Mouse (Mus musculus) MEL (cell line): ENCODE data around the gene Eid3. TPM values are rescaled to one million over a fixed set of nuclear protein-coding genes. Genes with fewer than 3 reads are reported as not detected.

Experiments
- DNase-seq: peaks from one replicate; pipeline ENCODE4 v3.0.0; 2011; ENCODE audit warnings: low read depth, low spot score
- H3K27ac ChIP-seq: 2 replicates; pipeline ENCODE4 v1.5.1; 2012; ENCODE audit warnings: low read depth, mild to moderate bottlenecking, control low read depth, low read length, moderate library complexity; ENCODE audit not compliant: control insufficient read depth
- H3K27me3 ChIP-seq, 2 experiments: fragments of 150-350 bp in 1 of 2; sonication (generic) in 1 of 2; 2 replicates each; pipeline ENCODE4 v1.6.1; 2012; ENCODE audit warnings: low read length in 2 of 2, mild to moderate bottlenecking in 2 of 2, improper control_type of control experiment in 1 of 2, moderate library complexity in 1 of 2; ENCODE audit not compliant: insufficient read depth in 2 of 2, control insufficient read depth in 1 of 2
- H3K36me3 ChIP-seq, 2 experiments: 2 replicates each; pipeline ENCODE4 v1.6.1; 2012 to 2014; ENCODE audit warnings: low read length in 2 of 2, improper control_type of control experiment in 1 of 2, inconsistent platforms in 1 of 2, mild to moderate bottlenecking in 1 of 2; ENCODE audit not compliant: insufficient read depth in 2 of 2, control insufficient read depth in 1 of 2
- H3K4me1 ChIP-seq, 2 experiments: fragments of 150-350 bp in 1 of 2; sonication (generic) in 1 of 2; 2 replicates each; pipeline ENCODE4 v1.6.1; 2012; ENCODE audit warnings: low read length in 2 of 2, improper control_type of control experiment in 1 of 2, mild to moderate bottlenecking in 1 of 2; ENCODE audit not compliant: insufficient read depth in 2 of 2, control insufficient read depth in 1 of 2
- H3K4me3 ChIP-seq, 2 experiments: fragments of 150-350 bp in 1 of 2; sonication (generic) in 1 of 2; 2 replicates each; pipeline ENCODE4 v1.5.1; 2012; ENCODE audit warnings: low read depth in 2 of 2, low read length in 2 of 2, mild to moderate bottlenecking in 2 of 2, moderate library complexity in 2 of 2, control low read depth in 1 of 2, improper control_type of control experiment in 1 of 2; ENCODE audit not compliant: control insufficient read depth in 1 of 2, insufficient read depth in 1 of 2
- H3K79me2 ChIP-seq: 2 replicates; pipeline ENCODE4 v1.6.1; 2012; ENCODE audit warnings: mild to moderate bottlenecking, low read length, moderate library complexity; ENCODE audit not compliant: control insufficient read depth, poor library complexity, insufficient read depth
- H3K9ac ChIP-seq: 2 replicates; pipeline ENCODE4 v1.6.1; 2012; ENCODE audit warnings: low read depth, mild to moderate bottlenecking, control low read depth, low read length, moderate library complexity; ENCODE audit not compliant: control insufficient read depth, poor library complexity, severe bottlenecking
- H3K9me3 ChIP-seq: fragments of 150-350 bp; sonication (generic); replicated peaks from 2 replicates; pipeline ENCODE4 v1.6.1; 2012; ENCODE audit warnings: mild to moderate bottlenecking, low read length, improper control_type of control experiment, moderate library complexity; ENCODE audit not compliant: insufficient read depth
- CHD1 ChIP-seq: IDR thresholded peaks from 2 replicates; pipeline ENCODE4 v1.6.1; 2012; ENCODE audit warnings: low read depth, mild to moderate bottlenecking, inconsistent platforms, low read length, improper control_type of control experiment
- ELF1 ChIP-seq: IDR thresholded peaks from 2 replicates; pipeline ENCODE4 v1.6.1; 2014; ENCODE audit warnings: low read depth, mild to moderate bottlenecking, inconsistent platforms, low read length, improper control_type of control experiment, moderate library complexity
- GABPA ChIP-seq: IDR thresholded peaks from 2 replicates; pipeline ENCODE4 v1.6.1; 2012; ENCODE audit warnings: low read depth, mild to moderate bottlenecking, inconsistent platforms, low read length, improper control_type of control experiment, moderate library complexity
- MAFK ChIP-seq: IDR thresholded peaks from 2 replicates; pipeline ENCODE4 v1.6.1; 2011; ENCODE audit warnings: low read depth, mild to moderate bottlenecking, low read length, improper control_type of control experiment, borderline replicate concordance
- MAX ChIP-seq: IDR thresholded peaks from 2 replicates; pipeline ENCODE4 v1.6.1; 2011; ENCODE audit warnings: low read length, improper control_type of control experiment
- MYC ChIP-seq: IDR thresholded peaks from 2 replicates; pipeline ENCODE4 v1.6.1; 2011; ENCODE audit warnings: low read depth, mild to moderate bottlenecking, low read length, improper control_type of control experiment, moderate library complexity
- NRF1 ChIP-seq: IDR thresholded peaks from 2 replicates; pipeline ENCODE4 v1.6.1; 2014; ENCODE audit warnings: low read depth, mild to moderate bottlenecking, inconsistent platforms, low read length, improper control_type of control experiment, moderate library complexity; ENCODE audit not compliant: poor library complexity, insufficient read depth, severe bottlenecking
- POLR2A ChIP-seq, 2 experiments: IDR thresholded peaks; 2 replicates each; pipeline ENCODE4 v1.6.1; 2011 to 2012; ENCODE audit warnings: low read length in 2 of 2, mild to moderate bottlenecking in 2 of 2, control low read depth in 1 of 2, improper control_type of control experiment in 1 of 2, low read depth in 1 of 2, moderate library complexity in 1 of 2; ENCODE audit not compliant: control insufficient read depth in 1 of 2, insufficient read depth in 1 of 2, poor library complexity in 1 of 2
- POLR2AphosphoS5 ChIP-seq: IDR thresholded peaks from 2 replicates; pipeline ENCODE4 v1.6.1; 2012; ENCODE audit warnings: low read depth, borderline replicate concordance, mild to moderate bottlenecking, inconsistent platforms, low read length, moderate library complexity, mixed read lengths
- RCOR1 ChIP-seq: IDR thresholded peaks from 2 replicates; pipeline ENCODE4 v1.6.1; 2012; ENCODE audit warnings: low read depth, mild to moderate bottlenecking, inconsistent platforms, low read length, improper control_type of control experiment
- SIN3A ChIP-seq: IDR thresholded peaks from 2 replicates; pipeline ENCODE4 v1.6.1; 2012; ENCODE audit warnings: low read length, improper control_type of control experiment, inconsistent platforms
- USF2 ChIP-seq, 2 experiments: IDR thresholded peaks; 2 replicates each; pipeline ENCODE4 v1.6.1; 2011 to 2012; ENCODE audit warnings: improper control_type of control experiment in 2 of 2, low read length in 2 of 2, borderline replicate concordance in 1 of 2, inconsistent platforms in 1 of 2, low read depth in 1 of 2, mild to moderate bottlenecking in 1 of 2; ENCODE audit not compliant: insufficient read depth in 1 of 2
- ZC3H11A ChIP-seq: IDR thresholded peaks from 2 replicates; pipeline ENCODE4 v1.6.1; 2012; ENCODE audit warnings: low read depth, mild to moderate bottlenecking, inconsistent platforms, low read length, improper control_type of control experiment
- ZKSCAN1 ChIP-seq: IDR thresholded peaks from 2 replicates; pipeline ENCODE4 v1.6.1; 2012; ENCODE audit warnings: low read depth, mild to moderate bottlenecking, inconsistent platforms, low read length, improper control_type of control experiment, moderate library complexity
- polyA plus RNA-seq, 2 experiments: library from polyadenylated mRNA; stranded (reverse) in 1 of 2; unstranded in 1 of 2; fragments of >175 nt in 1 of 2; fragments of >200 nt in 1 of 2; gene quantifications; 2 replicates each; pipeline versions ENCODE4 v1.2.1 to v1.2.4; 2012; ENCODE audit warnings: low replicate concordance in 2 of 2, low read depth in 1 of 2; ENCODE audit not compliant: insufficient read length in 2 of 2, insufficient read depth in 1 of 2, missing spikeins in 1 of 2
- total RNA-seq: library from RNA; depleted of rRNA; stranded (reverse); fragments of 300-350 nt; gene quantifications from 2 replicates; pipeline ENCODE4 v1.2.3, GENCODE M21; 2012

The Eid3 gene
- total and polyA plus RNA-seq, 3 experiments = 1.2 to 1.3 TPM; not detected in 1

GRCm38 (mm10) chr10:82890936-82891335 lies 24.5 kb downstream of the Eid3 start:
- H3K9me3 ChIP-seq = no peaks in the 10 kb centered on the region
- H3K27ac ChIP-seq = no peak overlapping the region
- DNase-seq = no peak
- H3K9ac ChIP-seq = no peak overlapping the region
- H3K4me3 ChIP-seq = no peak overlapping the region
- peaks cover 21 to 33% of the 10 kb centered on the region in 2 experiments for H3K36me3 ChIP-seq
- peaks cover 0 to 11% of the 10 kb centered on the region in 2 experiments; a peak in 2 of 4 replicates for H3K4me1 ChIP-seq
- no peaks in the 10 kb centered on the region for H3K27me3 ChIP-seq
- no peak for TF ChIP-seq SIN3A
- TF ChIP-seq MAX = no peak
- TF ChIP-seq USF2 (IDR thresholded peaks at IDR 0.05; ENCODE audit: borderline replicate concordance in 1 of 2, insufficient read depth in 1 of 2, low read depth in 1 of 2, low read length in 2 of 2) = no peak
- no peak for TF ChIP-seq CHD1
- TF ChIP-seq NRF1 = no peak
- TF ChIP-seq POLR2AphosphoS5 = no peak
- H3K79me2 ChIP-seq = no peaks in the 10 kb centered on the region

- Histone ChIP-seq H3K79me2 (no peaks in the 10 kb centered on the region), H3K9ac (no peak overlapping the region), H3K36me3 (peaks cover 21 to 30% of the 10 kb centered on the region in 2 experiments), H3K27me3 (no peaks in the 10 kb centered on the region), H3K27ac (no peak overlapping the region), H3K4me3 (no peak overlapping the region), H3K4me1 (peaks cover 0 to 11% of the 10 kb centered on the region in 2 experiments; a peak in 2 of 4 replicates), H3K9me3 (no peaks in the 10 kb centered on the region)
- no peak for DNase-seq
- TF ChIP-seq ELF1 = no peak
- TF ChIP-seq CHD1 = no peak
- TF ChIP-seq GABPA = no peak
- TF ChIP-seq ZC3H11A = no peak
- no peak for TF ChIP-seq USF2 (IDR thresholded peaks at IDR 0.05; ENCODE audit: borderline replicate concordance in 1 of 2, insufficient read depth in 1 of 2, low read depth in 1 of 2, low read length in 2 of 2)
- TF ChIP-seq POLR2AphosphoS5 = no peak
- TF ChIP-seq RCOR1 = no peak
- no peak for TF ChIP-seq MYC
- no peak for TF ChIP-seq POLR2A (IDR thresholded peaks at IDR 0.05; ENCODE audit: control insufficient read depth in 1 of 2, insufficient read depth in 1 of 2, low read depth in 1 of 2, low read length in 2 of 2, poor library complexity in 1 of 2)
- TF ChIP-seq MAFK = no peak
- no peak for TF ChIP-seq SIN3A
- TF ChIP-seq MAX = no peak
- TF ChIP-seq ZKSCAN1 = no peak
Observed at GRCm38 (mm10) chr10:82891427-82891826, 25.0 kb downstream of the Eid3 start.
